Mouse (Mus musculus): ENCODE data around the gene 1110004F10Rik.

Gene 1110004F10Rik

DNA sequence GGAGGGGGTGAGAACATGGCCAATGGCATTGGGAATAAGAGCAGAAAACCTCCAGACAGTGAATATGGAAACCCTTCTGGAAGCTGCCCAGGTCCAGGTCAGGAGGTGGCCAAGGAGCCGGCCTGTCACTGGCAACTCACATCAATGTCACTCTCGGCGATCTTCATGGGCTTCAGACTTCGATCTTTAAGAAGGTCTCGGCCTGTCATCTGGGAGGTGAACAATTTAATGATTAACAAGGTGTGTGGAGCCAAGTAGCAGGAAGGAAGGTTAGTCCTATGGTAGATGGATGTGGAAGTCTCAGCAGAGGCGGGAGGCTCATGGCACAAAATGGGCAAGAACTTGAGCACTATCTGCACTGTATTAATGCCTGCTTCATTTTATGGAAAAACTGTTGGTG, 105.8 kb downstream of the 1110004F10Rik start:
- no peak for DNase-seq (ENCODE audit: low read depth)

DNA sequence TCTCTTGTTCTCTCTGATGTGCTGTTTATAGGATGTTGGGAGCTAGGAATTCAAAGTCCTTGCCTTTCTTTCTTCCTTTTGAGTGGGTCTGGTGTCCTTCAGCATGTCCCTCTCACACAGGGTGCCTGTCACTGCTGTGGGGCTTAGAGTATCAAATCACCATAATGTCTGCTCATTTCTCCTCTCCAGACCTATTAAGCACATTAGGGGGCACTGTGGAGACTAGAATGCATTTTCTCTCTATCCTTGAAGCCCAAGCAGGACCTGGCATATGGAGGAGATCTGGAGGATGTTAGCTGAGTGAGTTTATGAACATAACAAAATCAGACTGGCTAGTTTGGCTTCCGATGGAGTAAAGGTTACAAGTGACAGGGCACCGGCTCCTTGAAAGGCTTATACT, 107.9 kb downstream of the 1110004F10Rik start:
- DNase-seq (ENCODE audit: low read depth), result no peak

DNA sequence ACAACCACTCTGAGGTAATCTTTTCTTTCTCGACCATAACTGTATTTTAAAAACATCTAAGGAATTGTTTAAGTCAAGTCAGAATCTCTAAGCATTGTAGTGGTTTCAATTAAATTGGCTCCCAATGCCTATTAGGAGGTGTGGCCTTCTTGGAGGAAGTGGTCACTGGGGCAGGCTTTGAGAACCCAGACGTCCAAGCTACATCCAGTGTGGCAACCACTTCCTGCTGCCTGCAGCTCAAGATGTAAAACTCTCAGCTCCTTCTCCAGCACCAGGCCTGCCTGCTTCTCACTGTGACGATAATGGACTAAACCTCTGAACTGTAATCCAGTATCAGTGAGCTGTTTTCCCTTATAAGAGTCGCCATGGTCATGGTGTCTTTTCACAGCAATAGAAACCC, 110.4 kb downstream of the 1110004F10Rik start:
- DNase-seq (ENCODE audit: low read depth), result no peak

DNA sequence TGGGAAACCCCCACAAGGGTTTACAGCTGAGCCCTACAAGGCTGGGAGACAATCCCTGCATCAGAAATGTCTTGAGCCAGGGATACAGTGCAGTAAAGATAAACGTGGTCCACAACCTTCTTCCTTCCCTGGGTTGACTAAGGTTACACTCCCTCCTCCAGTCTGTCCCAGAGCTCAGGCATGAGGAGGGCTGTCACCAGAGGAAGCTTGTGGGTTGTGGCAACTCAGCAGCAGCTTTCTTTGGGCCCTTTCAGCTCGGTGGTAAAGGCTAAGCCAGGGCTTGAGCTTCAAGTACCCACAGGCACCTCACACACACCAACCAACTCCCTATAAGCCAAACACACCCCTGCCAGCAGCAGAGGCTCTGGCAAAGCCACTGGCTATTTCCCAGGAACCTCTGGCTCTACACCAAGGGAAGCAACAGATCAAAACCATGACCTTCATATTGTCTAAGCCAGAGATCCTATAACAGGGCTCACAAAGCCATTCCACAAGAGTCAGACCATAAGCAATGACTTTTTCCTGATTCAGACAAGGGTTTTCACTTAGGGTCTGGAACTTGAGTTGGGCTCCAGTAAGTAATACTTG, 114.7 kb downstream of the 1110004F10Rik start:
- DNase-seq (ENCODE audit: low read depth), result no peak
